Mouse (Mus musculus): ENCODE measurements around the gene 6430628N08Rik. TPM values are rescaled to one million over a fixed set of nuclear protein-coding genes. Genes with fewer than 3 reads are reported as not detected.
A peak's percentile ranks its signal among the peaks of the same experiment; 100 is the strongest.

Gene 6430628N08Rik
- polyA plus RNA-seq, 1 experiment from 2014 or later, result not detected

- ATAC-seq, result no peak
- H3K4me2 ChIP-seq, result no peak overlapping the region
- no peaks in the 10 kb centered on the region for H3K27me3 ChIP-seq
- 82% methylated on average over 9 of the region's 9 CpGs for WGBS
- H3K36me3 ChIP-seq (ENCODE audit: poor library complexity, severe bottlenecking), result peaks cover 47% of the 10 kb centered on the region
- peaks cover 18% of the 10 kb centered on the region for H3K4me1 ChIP-seq
- H3K9ac ChIP-seq, result no peak overlapping the region
- no peaks in the 10 kb centered on the region for H3K9me3 ChIP-seq (replicated peaks)
- H3K27ac ChIP-seq, result no peak overlapping the region
- H3K4me3 ChIP-seq, result no peak overlapping the region
Observed at GRCm38 (mm10) chr4:115857293-115857883, 33.1 kb upstream of the 6430628N08Rik start.

- Histone ChIP-seq H3K27me3 (no peaks in the 10 kb centered on the region), H3K4me3 (no peak overlapping the region), H3K9ac (no peak overlapping the region), H3K4me2 (no peak overlapping the region), H3K9me3 (replicated peaks) (no peaks in the 10 kb centered on the region), H3K36me3 (ENCODE audit: poor library complexity, severe bottlenecking) (peaks cover 47% of the 10 kb centered on the region), H3K27ac (no peak overlapping the region), H3K4me1 (peaks cover 8% of the 10 kb centered on the region; the same call in 1 of the 2 replicates)
- no peak for ATAC-seq
- 60% methylated on average over 7 of the region's 7 CpGs for WGBS
Observed at GRCm38 (mm10) chr4:115863352-115863751, 27.1 kb upstream of the 6430628N08Rik start.

GRCm38 (mm10) chr4:115863880-115864279 is 26.6 kb upstream of the 6430628N08Rik start:
- 41% methylated on average over 10 of the region's 10 CpGs for WGBS
- no peak overlapping the region for H3K4me2 ChIP-seq
- H3K36me3 ChIP-seq (ENCODE audit: poor library complexity, severe bottlenecking), result peaks cover 45% of the 10 kb centered on the region
- no peaks in the 10 kb centered on the region for H3K27me3 ChIP-seq
- H3K4me3 ChIP-seq, result no peak overlapping the region
- no peak overlapping the region for H3K27ac ChIP-seq
- H3K9ac ChIP-seq, result no peak overlapping the region
- H3K9me3 ChIP-seq (replicated peaks), result no peaks in the 10 kb centered on the region
- H3K4me1 ChIP-seq, result peaks cover 8% of the 10 kb centered on the region; the same call in 1 of the 2 replicates
- no peak for ATAC-seq

GRCm38 (mm10) chr4:115869512-115870210 is 20.8 kb upstream of the 6430628N08Rik start:
- Histone ChIP-seq H3K9ac (no peak overlapping the region), H3K27me3 (no peaks in the 10 kb centered on the region), H3K27ac (0 out of 2 replicates have a peak overlapping the region, but pooled peaks have one; percentile 22), H3K4me1 (peaks cover 16% of the 10 kb centered on the region), H3K4me2 (no peak overlapping the region), H3K4me3 (no peak overlapping the region), H3K9me3 (replicated peaks) (no peaks in the 10 kb centered on the region), H3K36me3 (ENCODE audit: poor library complexity, severe bottlenecking) (peaks cover 35% of the 10 kb centered on the region)
- ATAC-seq, result peak; percentile 65; the same call in 1 of the 2 replicates
- 14% methylated on average over 16 of the region's 16 CpGs for WGBS

GRCm38 (mm10) chr4:115873231-115873630 is 17.2 kb upstream of the 6430628N08Rik start:
- ATAC-seq, result no peak
- H3K4me2 ChIP-seq, result no peak overlapping the region
- no peaks in the 10 kb centered on the region for H3K27me3 ChIP-seq
- no peaks in the 10 kb centered on the region for H3K9me3 ChIP-seq (replicated peaks)
- peaks cover 37% of the 10 kb centered on the region for H3K36me3 ChIP-seq (ENCODE audit: poor library complexity, severe bottlenecking)
- no peak overlapping the region for H3K27ac ChIP-seq
- no peak overlapping the region for H3K9ac ChIP-seq
- peaks cover 25% of the 10 kb centered on the region for H3K4me1 ChIP-seq
- WGBS, result 75% methylated on average over 3 of the region's 3 CpGs
- H3K4me3 ChIP-seq, result no peak overlapping the region

- Histone ChIP-seq H3K4me1 (peaks cover 35% of the 10 kb centered on the region), H3K9ac (peak overlapping the region; percentile 49), H3K27ac (peak overlapping the region; percentile 59), H3K36me3 (ENCODE audit: poor library complexity, severe bottlenecking) (peaks cover 25% of the 10 kb centered on the region), H3K4me2 (peak overlapping the region; percentile 46), H3K9me3 (replicated peaks) (no peaks in the 10 kb centered on the region), H3K27me3 (no peaks in the 10 kb centered on the region), H3K4me3 (no peak overlapping the region)
- 2% methylated on average over 11 of the region's 11 CpGs for WGBS
- ATAC-seq, result peak; percentile 48; the same call in 1 of the 2 replicates
Observed at GRCm38 (mm10) chr4:115878216-115878678, 12.2 kb upstream of the 6430628N08Rik start.

GRCm38 (mm10) chr4:115878828-115879227 is 11.6 kb upstream of the 6430628N08Rik start:
- H3K27ac ChIP-seq, result no peak overlapping the region
- peaks cover 35% of the 10 kb centered on the region for H3K4me1 ChIP-seq
- H3K9ac ChIP-seq, result no peak overlapping the region
- ATAC-seq, result no peak
- H3K4me3 ChIP-seq, result no peak overlapping the region
- no peaks in the 10 kb centered on the region for H3K9me3 ChIP-seq (replicated peaks)
- 34% methylated on average over 9 of the region's 9 CpGs for WGBS
- 0 out of 2 replicates have a peak overlapping the region, but pooled peaks have one; percentile 46 for H3K4me2 ChIP-seq
- H3K27me3 ChIP-seq, result no peaks in the 10 kb centered on the region
- peaks cover 21% of the 10 kb centered on the region for H3K36me3 ChIP-seq (ENCODE audit: poor library complexity, severe bottlenecking)

- Histone ChIP-seq H3K4me2 (peak overlapping the region; percentile 11; the same call in 1 of the 2 replicates), H3K9ac (no peak overlapping the region), H3K27ac (peak overlapping the region; percentile 36; the same call in 1 of the 2 replicates), H3K4me1 (peaks cover 35% of the 10 kb centered on the region), H3K9me3 (replicated peaks) (no peaks in the 10 kb centered on the region), H3K36me3 (ENCODE audit: poor library complexity, severe bottlenecking) (no peaks in the 10 kb centered on the region), H3K4me3 (no peak overlapping the region), H3K27me3 (no peaks in the 10 kb centered on the region)
- ATAC-seq, result peak; percentile 46; the same call in 1 of the 2 replicates
- WGBS, result 0% methylated on average over 1 of the region's 1 CpGs
Observed at GRCm38 (mm10) chr4:115881183-115881582, 9.3 kb upstream of the 6430628N08Rik start.

GRCm38 (mm10) chr4:115882195-115882594 is 8.3 kb upstream of the 6430628N08Rik start:
- H3K9ac ChIP-seq, result no peak overlapping the region
- H3K36me3 ChIP-seq (ENCODE audit: poor library complexity, severe bottlenecking), result no peaks in the 10 kb centered on the region
- H3K27me3 ChIP-seq, result no peaks in the 10 kb centered on the region
- no peak overlapping the region for H3K4me2 ChIP-seq
- H3K9me3 ChIP-seq (replicated peaks), result no peaks in the 10 kb centered on the region
- H3K4me1 ChIP-seq, result peaks cover 35% of the 10 kb centered on the region
- H3K4me3 ChIP-seq, result no peak overlapping the region
- H3K27ac ChIP-seq, result no peak overlapping the region
- WGBS, result 68% methylated on average over 4 of the region's 4 CpGs
- ATAC-seq, result no peak

GRCm38 (mm10) chr4:115884022-115884421 is 6.4 kb upstream of the 6430628N08Rik start, which contains the start of gene Kncn:
Gene Kncn (plus strand): TSS chr4:115884400.
- Histone ChIP-seq H3K4me3 (no peak within 1 kb of the TSS), H3K4me1 (peaks cover 18% of the 10 kb centered on the region), H3K9me3 (replicated peaks) (no peaks in the 10 kb centered on the region), H3K36me3 (ENCODE audit: poor library complexity, severe bottlenecking) (no peaks in the 10 kb centered on the region), H3K9ac (no peak within 1 kb of the TSS), H3K27ac (no peak within 1 kb of the TSS), H3K4me2 (no peak within 1 kb of the TSS), H3K27me3 (0 out of 2 replicates have a peak, but pooled peaks cover 6% of the 10 kb centered on the region)
- WGBS, result 80% methylated on average over 6 of the region's 6 CpGs
- ATAC-seq, result no peak

GRCm38 (mm10) chr4:115885846-115886245 is 4.6 kb upstream of the 6430628N08Rik start:
- WGBS, result 76% methylated on average over 3 of the region's 3 CpGs
- H3K27ac ChIP-seq, result no peak overlapping the region
- H3K4me2 ChIP-seq, result no peak overlapping the region
- no peaks in the 10 kb centered on the region for H3K9me3 ChIP-seq (replicated peaks)
- H3K9ac ChIP-seq, result no peak overlapping the region
- H3K36me3 ChIP-seq (ENCODE audit: poor library complexity, severe bottlenecking), result no peaks in the 10 kb centered on the region
- H3K4me3 ChIP-seq, result no peak overlapping the region
- H3K27me3 ChIP-seq, result peaks cover 21% of the 10 kb centered on the region
- ATAC-seq, result peak; percentile 50; the same call in 1 of the 2 replicates
- H3K4me1 ChIP-seq, result peaks cover 21% of the 10 kb centered on the region

- Histone ChIP-seq H3K36me3 (ENCODE audit: poor library complexity, severe bottlenecking) (no peaks in the 10 kb centered on the region), H3K4me2 (no peak overlapping the region), H3K4me3 (no peak overlapping the region), H3K9me3 (replicated peaks) (no peaks in the 10 kb centered on the region), H3K27ac (no peak overlapping the region), H3K4me1 (peaks cover 11% of the 10 kb centered on the region), H3K27me3 (peaks cover 31% of the 10 kb centered on the region), H3K9ac (no peak overlapping the region)
- ATAC-seq, result no peak
- 80% methylated on average over 1 of the region's 1 CpGs for WGBS
Observed at GRCm38 (mm10) chr4:115886875-115887274, 3.6 kb upstream of the 6430628N08Rik start.

Measured in forebrain, embryonic 13.5 days (tissue).